Mouse (Mus musculus): ENCODE data around the gene Ncan. TPM values are rescaled to one million over a fixed set of nuclear protein-coding genes. Genes with fewer than 3 reads are reported as not detected.

The Ncan gene
- polyA plus RNA-seq, 1 experiment, result 0.04 TPM

DNA sequence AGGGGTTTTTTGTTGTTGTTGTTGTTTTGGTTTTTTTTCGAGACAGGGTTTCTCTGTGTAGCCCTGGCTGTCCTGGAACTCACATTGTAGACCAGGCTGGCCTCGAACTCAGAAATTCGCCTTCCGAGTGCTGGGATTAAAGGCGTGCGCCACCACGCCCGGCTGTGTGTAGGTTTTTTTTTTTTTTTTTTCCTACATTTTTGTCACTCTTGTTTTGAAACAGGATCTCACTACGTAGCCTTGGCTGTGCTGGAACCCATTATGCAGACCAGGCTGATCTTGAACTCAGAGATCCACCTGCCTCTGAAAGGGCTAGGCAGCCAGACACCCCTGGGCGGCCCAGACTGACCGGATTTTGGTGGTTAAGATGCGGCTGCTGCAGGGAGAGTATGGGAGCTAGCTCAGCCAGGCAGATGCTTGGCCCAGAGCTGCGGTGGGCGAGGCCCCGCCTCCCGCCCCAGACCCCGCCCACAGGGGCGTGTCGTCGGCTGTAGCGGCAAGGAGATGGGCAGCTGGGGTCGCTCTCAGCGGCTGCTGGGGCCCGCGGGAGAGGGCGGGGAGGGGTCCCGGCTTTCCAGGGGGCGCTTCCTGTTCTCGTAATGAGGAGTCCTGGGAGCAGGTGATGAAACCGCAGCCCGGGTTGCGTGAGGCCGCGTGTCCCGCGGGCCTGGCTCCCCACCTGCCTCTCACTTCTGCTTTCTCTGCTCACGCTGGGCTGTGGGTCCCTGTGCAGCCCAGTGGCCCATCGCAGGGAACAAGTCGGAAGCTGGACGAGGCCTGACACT is 37.6 kb upstream of the Ncan start:
- WGBS, result 4% methylated on average over 40 of the region's 40 CpGs
- peak overlapping the region; percentile 69 for H3K27ac ChIP-seq (ENCODE audit: insufficient read depth, low read length)
- peaks cover 17% of the 10 kb centered on the region for H3K4me1 ChIP-seq (ENCODE audit: control insufficient read depth, insufficient read depth, insufficient read length)
- peak overlapping the region; percentile 40 for H3K4me3 ChIP-seq (ENCODE audit: extremely low read depth, insufficient read depth, insufficient read length)
- no peak for TF ChIP-seq CTCF (IDR thresholded peaks at IDR 0.05; ENCODE audit: extremely low read depth, insufficient read depth, insufficient read length, insufficient replicate concordance)
- no peak for TF ChIP-seq POLR2A (IDR thresholded peaks at IDR 0.05; ENCODE audit: low read depth, low read length)
- no peaks in the 10 kb centered on the region for H3K36me3 ChIP-seq (ENCODE audit: control insufficient read depth, insufficient read depth, low read length)
- peak; percentile 63 to 70 for DNase-seq (ENCODE audit: low read depth in 1 of 2, low spot score in 2 of 2)
- no peaks in the 10 kb centered on the region for H3K27me3 ChIP-seq (ENCODE audit: control insufficient read depth, insufficient read depth, low read length)

DNA sequence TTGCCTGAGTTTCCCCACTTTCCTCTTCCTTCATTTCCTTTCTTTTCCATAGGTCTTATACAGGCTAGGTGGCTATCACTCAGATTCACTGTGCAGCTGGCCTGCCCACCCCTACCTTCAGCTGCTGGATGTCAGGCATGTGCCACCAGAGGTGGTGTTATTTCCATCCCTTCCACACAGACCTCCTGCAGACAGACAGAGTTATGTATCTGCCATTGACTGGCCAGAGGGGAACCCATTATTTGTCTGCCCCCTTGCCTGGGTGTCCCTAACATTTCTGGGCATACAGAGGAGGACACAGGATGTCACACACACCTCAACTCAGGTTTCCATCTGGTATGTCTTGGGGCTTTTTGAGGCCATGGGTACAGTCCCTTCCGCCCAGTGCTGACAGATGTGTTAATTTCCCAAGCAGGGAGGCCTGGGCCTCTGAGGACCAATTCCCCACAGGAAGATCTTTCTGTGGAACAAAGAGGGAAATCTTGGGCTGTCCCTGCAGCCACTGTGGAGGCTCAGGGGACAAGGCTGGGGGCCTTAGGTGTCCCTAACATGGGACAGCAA is 36.6 kb upstream of the Ncan start:
- peak overlapping the region; percentile 0; the same call in 1 of the 2 replicates for H3K27ac ChIP-seq (ENCODE audit: insufficient read depth, low read length)
- DNase-seq (ENCODE audit: low read depth in 1 of 2, low spot score in 2 of 2), result no peak
- H3K27me3 ChIP-seq (ENCODE audit: control insufficient read depth, insufficient read depth, low read length), result no peaks in the 10 kb centered on the region
- no peaks in the 10 kb centered on the region for H3K36me3 ChIP-seq (ENCODE audit: control insufficient read depth, insufficient read depth, low read length)
- WGBS, result 81% methylated on average over 1 of the region's 1 CpGs
- no peak overlapping the region for H3K4me3 ChIP-seq (ENCODE audit: extremely low read depth, insufficient read depth, insufficient read length)
- TF ChIP-seq POLR2A (IDR thresholded peaks at IDR 0.05; ENCODE audit: low read depth, low read length), result no peak
- no peak for TF ChIP-seq CTCF (IDR thresholded peaks at IDR 0.05; ENCODE audit: extremely low read depth, insufficient read depth, insufficient read length, insufficient replicate concordance)
- peaks cover 17% of the 10 kb centered on the region for H3K4me1 ChIP-seq (ENCODE audit: control insufficient read depth, insufficient read depth, insufficient read length)

DNA sequence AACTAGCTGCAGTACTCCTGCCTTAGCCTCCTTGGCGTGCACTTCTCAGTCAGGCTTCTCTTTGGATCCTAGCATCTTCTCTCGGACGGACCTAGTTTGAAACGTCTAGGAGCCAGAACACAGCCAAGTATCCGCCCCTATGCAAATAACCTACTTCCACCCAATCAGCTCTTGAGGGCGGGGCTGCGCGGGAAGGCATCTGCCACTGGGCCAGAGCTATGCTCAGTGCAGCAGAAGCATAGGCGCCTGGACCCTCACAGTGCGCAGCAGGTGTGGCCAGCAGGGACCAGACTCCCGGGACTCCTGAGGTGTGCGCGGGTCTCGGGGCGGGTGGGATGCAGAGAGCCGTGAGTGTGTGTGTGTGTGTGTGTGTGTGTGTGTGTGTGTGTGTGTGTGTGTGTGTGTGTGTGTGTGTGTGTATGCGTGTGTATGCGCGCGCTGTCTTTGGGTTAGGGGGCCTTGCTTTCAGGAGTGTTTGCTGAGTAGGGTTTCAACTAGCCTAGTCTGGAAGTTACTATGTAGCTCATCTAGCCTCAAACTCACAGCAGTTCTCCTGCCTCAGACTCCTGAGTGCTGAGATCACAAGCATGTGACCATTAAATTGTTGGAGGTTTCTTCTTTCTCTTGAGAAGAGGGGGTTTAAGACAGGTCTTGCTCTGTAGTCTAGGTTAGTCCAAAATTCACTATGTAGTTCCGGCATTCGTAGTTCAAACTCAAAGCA is 32.0 kb upstream of the Ncan start:
- WGBS, result 22% methylated on average over 21 of the region's 22 CpGs

DNA sequence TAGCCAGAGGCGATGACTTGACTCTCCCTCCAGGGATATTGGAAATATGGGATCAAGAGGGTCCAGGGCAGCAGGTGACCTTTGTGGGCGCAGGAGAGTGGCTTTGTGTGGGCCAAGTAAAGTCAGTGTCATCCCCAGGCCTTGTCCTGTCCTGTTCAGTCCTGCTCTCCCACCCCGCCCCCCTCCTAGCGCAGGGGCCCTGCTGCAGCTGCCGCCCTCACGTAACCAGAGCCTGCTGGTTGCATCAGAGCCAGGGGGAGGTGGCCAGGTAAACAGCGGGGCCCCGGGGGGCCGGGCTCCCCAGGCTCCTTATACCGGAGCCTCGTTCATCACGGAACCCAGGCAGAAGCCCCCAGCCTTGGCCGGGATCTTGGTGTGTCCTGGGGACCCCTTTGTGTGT is 29.5 kb upstream of the Ncan start:
- no peak for DNase-seq (ENCODE audit: low read depth in 1 of 2, low spot score in 2 of 2)
- no peaks in the 10 kb centered on the region for H3K27me3 ChIP-seq (ENCODE audit: control insufficient read depth, insufficient read depth, low read length)
- peaks cover 13% of the 10 kb centered on the region for H3K36me3 ChIP-seq (ENCODE audit: control insufficient read depth, insufficient read depth, low read length)
- TF ChIP-seq CTCF (IDR thresholded peaks at IDR 0.05; ENCODE audit: extremely low read depth, insufficient read depth, insufficient read length, insufficient replicate concordance), result no peak
- TF ChIP-seq POLR2A (IDR thresholded peaks at IDR 0.05; ENCODE audit: low read depth, low read length), result no peak
- 63% methylated on average over 13 of the region's 13 CpGs for WGBS
- H3K4me1 ChIP-seq (ENCODE audit: control insufficient read depth, insufficient read depth, insufficient read length), result peaks cover 4% of the 10 kb centered on the region; the same call in 1 of the 2 replicates
- H3K4me3 ChIP-seq (ENCODE audit: extremely low read depth, insufficient read depth, insufficient read length), result no peak overlapping the region
- no peak overlapping the region for H3K27ac ChIP-seq (ENCODE audit: insufficient read depth, low read length)

More for the DNA sequence above, 32.0 kb upstream of the Ncan start:
- TF ChIP-seq POLR2A (IDR thresholded peaks at IDR 0.05; ENCODE audit: low read depth, low read length) (no peak), CTCF (IDR thresholded peaks at IDR 0.05; ENCODE audit: extremely low read depth, insufficient read depth, insufficient read length, insufficient replicate concordance) (no peak)
- Histone ChIP-seq H3K36me3 (ENCODE audit: control insufficient read depth, insufficient read depth, low read length) (no peaks in the 10 kb centered on the region), H3K27me3 (ENCODE audit: control insufficient read depth, insufficient read depth, low read length) (no peaks in the 10 kb centered on the region), H3K4me1 (ENCODE audit: control insufficient read depth, insufficient read depth, insufficient read length) (peaks cover 10% of the 10 kb centered on the region; the same call in 1 of the 2 replicates), H3K4me3 (ENCODE audit: extremely low read depth, insufficient read depth, insufficient read length) (peak overlapping the region; percentile 29; the same call in 1 of the 2 replicates), H3K27ac (ENCODE audit: insufficient read depth, low read length) (no peak overlapping the region)
- peak in 1 of 2 experiments; percentile 77 for DNase-seq (ENCODE audit: low read depth in 1 of 2, low spot score in 2 of 2)

DNA sequence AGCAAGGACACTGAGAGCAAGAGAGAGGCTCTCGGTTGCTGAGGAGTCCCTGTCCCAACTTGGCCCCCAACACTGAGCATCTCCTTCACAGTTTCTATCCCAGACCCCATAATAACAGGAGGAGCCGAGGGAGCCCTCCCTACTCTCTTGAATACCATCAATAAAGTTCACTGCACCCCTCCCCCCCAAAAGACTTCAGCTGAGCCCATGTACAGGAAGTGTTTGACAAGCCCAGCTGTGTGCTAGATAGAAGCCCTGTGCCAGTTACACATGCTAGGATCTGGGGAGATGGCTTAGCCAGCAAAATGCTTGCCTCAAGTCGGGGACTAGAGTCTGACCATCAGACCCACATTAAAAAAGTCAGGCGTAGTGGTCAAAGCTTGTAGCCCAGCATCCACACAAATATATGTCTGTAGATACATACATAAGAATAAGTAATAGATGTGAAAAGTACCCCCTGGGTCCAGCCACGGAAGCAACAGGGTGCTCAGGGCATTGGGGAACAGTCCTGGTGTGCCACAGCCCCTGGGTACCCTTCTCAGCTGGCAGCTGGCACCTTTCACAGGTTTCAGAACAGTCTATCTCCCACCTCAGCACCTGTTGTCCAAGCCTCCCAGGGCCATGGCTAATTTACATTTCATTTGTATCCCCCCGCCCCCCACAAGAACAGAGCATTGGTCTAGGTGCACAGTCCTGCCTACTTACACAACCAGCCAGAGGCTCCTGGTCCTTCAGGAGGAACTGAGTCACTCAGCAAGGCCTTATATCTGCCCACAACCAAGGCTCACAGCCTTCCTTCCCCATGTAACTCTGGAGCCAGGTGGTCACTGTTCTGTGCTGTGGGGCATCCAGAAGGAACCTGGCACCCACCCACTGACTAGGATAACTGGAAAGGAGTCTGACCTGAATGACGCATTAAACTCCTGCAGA is 27.3 kb upstream of the Ncan start:
- no peak for DNase-seq (ENCODE audit: low read depth in 1 of 2, low spot score in 2 of 2)
- peaks cover 4% of the 10 kb centered on the region; the same call in 1 of the 2 replicates for H3K4me1 ChIP-seq (ENCODE audit: control insufficient read depth, insufficient read depth, insufficient read length)
- H3K4me3 ChIP-seq (ENCODE audit: extremely low read depth, insufficient read depth, insufficient read length), result no peak overlapping the region
- TF ChIP-seq POLR2A (IDR thresholded peaks at IDR 0.05; ENCODE audit: low read depth, low read length) (no peak), CTCF (IDR thresholded peaks at IDR 0.05; ENCODE audit: extremely low read depth, insufficient read depth, insufficient read length, insufficient replicate concordance) (no peak)
- peaks cover 27% of the 10 kb centered on the region for H3K36me3 ChIP-seq (ENCODE audit: control insufficient read depth, insufficient read depth, low read length)
- H3K27ac ChIP-seq (ENCODE audit: insufficient read depth, low read length), result no peak overlapping the region
- H3K27me3 ChIP-seq (ENCODE audit: control insufficient read depth, insufficient read depth, low read length), result no peaks in the 10 kb centered on the region
- 59% methylated on average over 7 of the region's 7 CpGs for WGBS

DNA sequence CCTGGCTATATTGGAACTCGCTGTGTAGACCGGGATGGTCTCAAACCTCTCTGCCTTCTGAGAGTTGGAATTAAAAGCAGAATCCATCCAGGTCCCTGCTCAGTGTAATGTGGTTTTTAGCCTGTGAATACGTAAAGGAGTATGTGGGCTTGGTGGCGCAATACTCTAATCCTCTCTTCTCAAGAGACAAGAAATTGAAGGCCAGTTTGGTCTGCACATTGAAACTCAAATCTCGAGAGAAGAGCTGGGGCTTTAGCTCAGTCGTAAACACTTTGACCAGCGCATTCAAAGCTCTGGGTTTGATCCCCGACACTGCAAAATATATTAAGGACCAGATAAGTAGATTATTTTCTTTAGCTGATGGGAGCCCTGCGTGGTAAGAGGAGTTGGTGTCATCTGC is 19.3 kb upstream of the Ncan start:
- no peaks in the 10 kb centered on the region for H3K27me3 ChIP-seq (ENCODE audit: control insufficient read depth, insufficient read depth, low read length)
- DNase-seq (ENCODE audit: low read depth in 1 of 2, low spot score in 2 of 2), result no peak

More for the DNA sequence above, 19.3 kb upstream of the Ncan start:
- H3K36me3 ChIP-seq (ENCODE audit: control insufficient read depth, insufficient read depth, low read length), result peaks cover 19% of the 10 kb centered on the region
- peaks cover 17% of the 10 kb centered on the region; the same call in 1 of the 2 replicates for H3K4me1 ChIP-seq (ENCODE audit: control insufficient read depth, insufficient read depth, insufficient read length)
- no peak for TF ChIP-seq CTCF (IDR thresholded peaks at IDR 0.05; ENCODE audit: extremely low read depth, insufficient read depth, insufficient read length, insufficient replicate concordance)
- TF ChIP-seq POLR2A (IDR thresholded peaks at IDR 0.05; ENCODE audit: low read depth, low read length), result no peak
- H3K4me3 ChIP-seq (ENCODE audit: extremely low read depth, insufficient read depth, insufficient read length), result peak overlapping the region; percentile 77
- WGBS, result 5% methylated on average over 9 of the region's 9 CpGs
- H3K27ac ChIP-seq (ENCODE audit: insufficient read depth, low read length), result peak overlapping the region; percentile 79
